Mouse (Mus musculus): ENCODE measurements around the gene Fsip1. TPM values are rescaled to one million over a fixed set of nuclear protein-coding genes. Genes with fewer than 3 reads are reported as not detected.
"Not testable (repeated sequence)": the region's sequence is repeated elsewhere in the genome, so short reads cannot be mapped to it uniquely, and the experiment has no call there.

Fsip1 gene
- polyA plus RNA-seq, 1 experiment from 2014 or later = 2.5 TPM

DNA sequence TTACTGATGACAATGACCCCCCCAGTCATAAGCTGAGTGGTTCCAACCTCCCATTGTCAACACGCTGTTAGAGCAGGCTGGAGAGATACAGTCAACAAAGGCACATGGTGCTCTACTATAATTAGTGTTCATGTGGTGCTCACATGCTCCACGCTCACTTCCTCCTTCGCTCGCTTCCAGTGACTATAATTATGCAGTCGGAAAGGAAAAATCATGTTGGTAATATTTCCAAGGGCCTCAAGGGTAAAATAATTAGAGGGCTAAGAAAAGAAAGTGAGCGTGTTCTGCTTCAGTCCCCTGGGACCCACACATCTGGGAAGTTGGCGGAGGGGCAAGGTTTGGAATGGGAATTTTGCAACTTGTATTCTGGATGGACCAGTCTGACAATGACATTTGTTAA, 38.7 kb upstream of the Fsip1 start:
- DNase-seq (ENCODE audit: low spot score) = no peak
- Histone ChIP-seq H3K27ac (no peak overlapping the region), H3K4me3 (replicated peaks; ENCODE audit: low read length) (no peak overlapping the region), H3K4me1 (replicated peaks; ENCODE audit: control insufficient read depth, insufficient read depth, low read length) (peaks cover 4% of the 10 kb centered on the region; the same call in 1 of the 2 replicates), H3K9me3 (ENCODE audit: control insufficient read depth, low read length) (0 out of 2 replicates have a peak, but pooled peaks cover 3% of the 10 kb centered on the region), H3K27me3 (ENCODE audit: control insufficient read depth, insufficient read depth, low read length) (no peaks in the 10 kb centered on the region), H3K9ac (no peak overlapping the region), H3K4me2 (replicated peaks) (no peak overlapping the region), H3K36me3 (replicated peaks; ENCODE audit: control insufficient read depth, insufficient read depth) (no peaks in the 10 kb centered on the region)
- ATAC-seq (ENCODE audit: low FRiP score) = no peak
- WGBS = 72% methylated on average over 7 of the region's 7 CpGs

DNA sequence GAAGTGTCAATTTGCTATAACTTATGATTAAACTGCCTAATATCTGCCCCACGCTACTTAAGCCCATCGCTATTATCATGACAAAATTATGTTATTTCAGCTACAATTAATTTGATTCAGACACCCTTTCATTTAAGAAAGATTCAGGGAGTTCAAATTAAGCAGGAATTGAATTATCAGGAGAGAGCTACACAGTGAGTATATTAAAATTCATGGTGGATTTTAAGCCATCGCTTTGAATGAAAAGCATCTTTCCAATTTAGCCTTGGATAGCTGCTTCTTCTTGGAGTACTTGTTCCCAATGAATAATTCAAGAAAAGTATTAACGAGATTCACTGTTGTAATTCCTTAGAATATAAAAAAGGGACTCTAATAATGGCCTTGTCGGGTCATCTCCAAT, 36.8 kb upstream of the Fsip1 start:
- WGBS = 59% methylated on average over 5 of the region's 5 CpGs
- H3K4me3 ChIP-seq (replicated peaks; ENCODE audit: low read length) = no peak overlapping the region
- no peak for ATAC-seq (ENCODE audit: low FRiP score)
- 0 out of 2 replicates have a peak, but pooled peaks cover 3% of the 10 kb centered on the region for H3K9me3 ChIP-seq (ENCODE audit: control insufficient read depth, low read length)
- DNase-seq (ENCODE audit: low spot score) = no peak
- no peaks in the 10 kb centered on the region for H3K36me3 ChIP-seq (replicated peaks; ENCODE audit: control insufficient read depth, insufficient read depth)
- peaks cover 3% of the 10 kb centered on the region; the same call in 1 of the 2 replicates for H3K4me1 ChIP-seq (replicated peaks; ENCODE audit: control insufficient read depth, insufficient read depth, low read length)
- H3K9ac ChIP-seq = no peak overlapping the region
- peak overlapping the region; percentile 14; the same call in 1 of the 2 replicates for H3K27ac ChIP-seq
- H3K4me2 ChIP-seq (replicated peaks) = no peak overlapping the region
- no peaks in the 10 kb centered on the region for H3K27me3 ChIP-seq (ENCODE audit: control insufficient read depth, insufficient read depth, low read length)

DNA sequence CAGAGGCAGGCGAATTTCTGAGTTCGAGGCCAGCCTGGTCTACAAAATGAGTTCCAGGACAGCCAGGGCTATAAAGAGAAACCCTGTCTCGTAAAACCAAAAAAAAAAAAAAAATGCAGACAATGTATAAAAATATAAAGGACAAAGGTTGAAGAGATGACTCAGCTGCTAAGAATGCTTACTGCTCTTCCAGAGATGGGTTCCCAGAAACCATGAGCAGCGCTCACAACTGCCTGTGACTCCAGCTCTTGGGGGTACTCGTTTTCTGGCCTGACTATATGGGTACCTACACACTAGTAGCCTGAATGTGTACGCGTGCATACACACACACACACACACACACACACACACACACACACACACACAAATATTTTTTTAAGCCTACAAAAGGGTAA, 32.3 kb upstream of the Fsip1 start:
- not testable (repeated sequence) for H3K4me3 ChIP-seq (replicated peaks; ENCODE audit: low read length); H3K27me3 ChIP-seq (ENCODE audit: control insufficient read depth, insufficient read depth, low read length); H3K36me3 ChIP-seq (replicated peaks; ENCODE audit: control insufficient read depth, insufficient read depth); H3K27ac ChIP-seq; DNase-seq (ENCODE audit: low spot score); ATAC-seq (ENCODE audit: low FRiP score); H3K4me1 ChIP-seq (replicated peaks; ENCODE audit: control insufficient read depth, insufficient read depth, low read length); H3K9me3 ChIP-seq (ENCODE audit: control insufficient read depth, low read length); H3K4me2 ChIP-seq (replicated peaks); H3K9ac ChIP-seq
- WGBS = 90% methylated on average over 7 of the region's 7 CpGs

DNA sequence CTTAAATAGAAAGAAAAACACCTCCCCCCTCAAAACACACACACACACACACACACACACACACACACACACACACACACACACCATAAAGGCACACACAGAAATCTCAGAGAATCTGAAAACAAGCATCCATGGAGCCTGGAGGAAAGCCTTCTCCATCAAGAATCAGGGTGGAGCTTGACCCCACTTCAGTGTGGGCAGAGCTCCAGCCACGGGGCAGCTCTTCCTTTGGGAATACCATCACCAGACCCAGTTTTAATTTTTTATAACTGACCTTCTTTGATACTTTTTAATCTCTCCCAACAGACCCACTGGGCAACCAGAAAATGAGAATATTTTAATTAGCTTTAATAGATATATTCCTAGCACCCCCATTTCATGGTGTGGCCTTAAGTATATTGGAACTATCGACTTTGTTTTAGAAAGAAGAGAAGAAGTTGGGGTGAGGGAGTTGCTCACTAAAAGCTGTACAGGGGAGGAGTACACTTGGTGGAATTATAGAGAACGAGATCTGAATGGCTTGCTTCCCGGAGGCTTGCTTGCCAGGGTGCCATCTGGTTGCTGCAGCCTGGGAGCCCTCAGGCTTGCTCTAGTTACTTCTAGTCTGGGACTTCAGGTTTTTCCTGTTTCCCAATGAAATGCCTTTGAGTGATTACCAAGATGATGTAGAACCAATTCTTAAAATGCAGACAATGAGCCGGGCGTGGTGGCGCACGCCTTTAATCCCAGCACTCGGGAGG, 31.7 kb upstream of the Fsip1 start:
- WGBS = 92% methylated on average over 9 of the region's 9 CpGs

DNA sequence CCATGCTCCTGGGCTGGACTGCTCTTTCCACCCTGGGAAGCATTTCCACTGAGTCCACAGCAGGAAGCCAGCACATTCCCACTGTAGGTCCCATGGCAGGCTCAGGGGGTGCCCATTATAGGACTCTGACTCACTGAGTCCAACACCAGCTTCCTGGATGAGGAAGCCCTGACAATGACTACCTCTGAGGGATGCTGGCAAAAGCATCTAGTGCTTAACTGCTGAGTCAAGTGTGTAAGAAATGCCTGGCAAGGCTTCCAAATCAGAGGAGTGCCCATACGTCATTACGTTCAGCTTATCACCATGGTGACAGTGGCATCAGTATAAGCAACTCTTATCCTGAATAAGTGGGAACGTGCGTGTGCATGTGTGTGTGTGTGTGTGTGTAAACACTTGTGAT, 30.9 kb upstream of the Fsip1 start:
- H3K4me2 ChIP-seq (replicated peaks) = no peak overlapping the region
- no peaks in the 10 kb centered on the region for H3K36me3 ChIP-seq (replicated peaks; ENCODE audit: control insufficient read depth, insufficient read depth)
- no peaks in the 10 kb centered on the region for H3K4me1 ChIP-seq (replicated peaks; ENCODE audit: control insufficient read depth, insufficient read depth, low read length)
- H3K4me3 ChIP-seq (replicated peaks; ENCODE audit: low read length) = no peak overlapping the region
- no peaks in the 10 kb centered on the region for H3K27me3 ChIP-seq (ENCODE audit: control insufficient read depth, insufficient read depth, low read length)
- 0 out of 2 replicates have a peak, but pooled peaks cover 3% of the 10 kb centered on the region for H3K9me3 ChIP-seq (ENCODE audit: control insufficient read depth, low read length)
- 76% methylated on average over 4 of the region's 4 CpGs for WGBS
- ATAC-seq (ENCODE audit: low FRiP score) (no peak), DNase-seq (ENCODE audit: low spot score) (no peak)
- no peak overlapping the region for H3K27ac ChIP-seq
- H3K9ac ChIP-seq = no peak overlapping the region

More for the DNA sequence above, 31.7 kb upstream of the Fsip1 start:
- H3K9me3 ChIP-seq (ENCODE audit: control insufficient read depth, low read length) = 0 out of 2 replicates have a peak, but pooled peaks cover 3% of the 10 kb centered on the region
- ATAC-seq (ENCODE audit: low FRiP score) (no peak), DNase-seq (ENCODE audit: low spot score) (no peak)
- no peak overlapping the region for H3K4me3 ChIP-seq (replicated peaks; ENCODE audit: low read length)
- no peak overlapping the region for H3K27ac ChIP-seq
- H3K27me3 ChIP-seq (ENCODE audit: control insufficient read depth, insufficient read depth, low read length) = no peaks in the 10 kb centered on the region
- H3K9ac ChIP-seq = no peak overlapping the region
- no peaks in the 10 kb centered on the region for H3K36me3 ChIP-seq (replicated peaks; ENCODE audit: control insufficient read depth, insufficient read depth)
- no peak overlapping the region for H3K4me2 ChIP-seq (replicated peaks)
- H3K4me1 ChIP-seq (replicated peaks; ENCODE audit: control insufficient read depth, insufficient read depth, low read length) = no peaks in the 10 kb centered on the region

DNA sequence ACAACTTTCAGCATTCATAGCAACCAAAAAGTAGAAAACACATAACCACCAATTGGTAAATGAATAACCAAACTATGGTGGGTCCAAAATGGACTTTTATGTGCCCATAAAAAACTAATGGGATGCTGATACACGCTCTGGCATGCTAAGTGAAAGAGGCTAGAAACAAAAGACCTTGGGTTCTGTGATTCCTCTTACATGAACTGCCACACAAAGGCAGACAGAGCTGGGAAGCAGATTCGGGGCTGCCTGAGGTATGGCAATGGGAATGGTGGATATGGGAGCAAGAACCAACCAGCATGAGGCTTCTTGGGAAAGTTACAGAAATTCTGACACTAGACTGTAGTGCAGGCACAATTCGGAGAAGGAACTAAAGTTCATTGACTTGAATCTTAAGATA, 25.7 kb upstream of the Fsip1 start:
- Histone ChIP-seq H3K9ac (no peak overlapping the region), H3K4me2 (replicated peaks) (no peak overlapping the region), H3K4me3 (replicated peaks; ENCODE audit: low read length) (no peak overlapping the region), H3K4me1 (replicated peaks; ENCODE audit: control insufficient read depth, insufficient read depth, low read length) (no peaks in the 10 kb centered on the region), H3K27me3 (ENCODE audit: control insufficient read depth, insufficient read depth, low read length) (no peaks in the 10 kb centered on the region), H3K9me3 (ENCODE audit: control insufficient read depth, low read length) (no peaks in the 10 kb centered on the region), H3K27ac (no peak overlapping the region), H3K36me3 (replicated peaks; ENCODE audit: control insufficient read depth, insufficient read depth) (no peaks in the 10 kb centered on the region)
- ATAC-seq (ENCODE audit: low FRiP score) (no peak), DNase-seq (ENCODE audit: low spot score) (no peak)
- 81% methylated on average over 3 of the region's 3 CpGs for WGBS

DNA sequence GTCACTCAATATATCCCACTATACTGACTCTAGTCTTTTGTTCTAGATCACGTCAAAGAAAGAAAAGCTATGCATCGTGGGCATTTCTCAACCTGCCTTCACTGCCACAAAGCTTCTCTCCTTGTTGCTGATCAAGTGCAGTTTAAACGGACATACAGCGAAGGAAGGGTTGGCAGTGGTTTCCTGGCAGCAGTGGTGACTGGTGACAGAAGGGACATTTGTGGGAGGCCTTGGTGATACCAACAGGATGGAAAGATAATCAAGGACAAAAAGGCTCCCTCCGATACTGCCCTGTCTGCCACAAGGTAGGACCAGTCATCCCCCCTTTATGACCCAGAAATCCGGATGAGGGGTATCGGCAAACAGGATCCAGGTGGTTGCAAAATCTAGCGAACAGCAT, 21.5 kb upstream of the Fsip1 start:
- Histone ChIP-seq H3K27me3 (ENCODE audit: control insufficient read depth, insufficient read depth, low read length) (no peaks in the 10 kb centered on the region), H3K4me2 (replicated peaks) (no peak overlapping the region), H3K9me3 (ENCODE audit: control insufficient read depth, low read length) (no peaks in the 10 kb centered on the region), H3K9ac (no peak overlapping the region), H3K4me3 (replicated peaks; ENCODE audit: low read length) (no peak overlapping the region), H3K36me3 (replicated peaks; ENCODE audit: control insufficient read depth, insufficient read depth) (no peaks in the 10 kb centered on the region), H3K27ac (no peak overlapping the region), H3K4me1 (replicated peaks; ENCODE audit: control insufficient read depth, insufficient read depth, low read length) (no peaks in the 10 kb centered on the region)
- ATAC-seq (ENCODE audit: low FRiP score) (no peak), DNase-seq (ENCODE audit: low spot score) (no peak)
- WGBS = 93% methylated on average over 8 of the region's 8 CpGs

DNA sequence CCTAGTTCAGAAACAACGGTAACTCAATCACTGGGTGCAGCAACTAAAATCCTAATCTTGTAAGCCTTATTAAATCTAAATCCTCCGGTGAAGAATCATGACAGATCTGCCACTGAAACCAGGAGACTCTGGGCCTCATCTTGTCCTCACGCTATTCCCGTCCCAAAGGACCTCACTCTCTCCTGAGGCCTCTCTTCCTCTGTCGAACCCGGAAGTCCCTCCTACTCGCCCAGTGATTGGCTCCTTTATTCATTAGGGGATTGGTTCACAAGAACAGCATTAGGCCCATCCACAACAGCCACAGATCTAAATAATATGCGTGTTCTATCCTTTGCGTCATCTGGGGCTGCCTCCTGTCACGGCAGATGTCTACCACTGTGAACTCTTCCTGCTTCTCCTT, 14.8 kb upstream of the Fsip1 start:
- WGBS = 86% methylated on average over 10 of the region's 10 CpGs

DNA sequence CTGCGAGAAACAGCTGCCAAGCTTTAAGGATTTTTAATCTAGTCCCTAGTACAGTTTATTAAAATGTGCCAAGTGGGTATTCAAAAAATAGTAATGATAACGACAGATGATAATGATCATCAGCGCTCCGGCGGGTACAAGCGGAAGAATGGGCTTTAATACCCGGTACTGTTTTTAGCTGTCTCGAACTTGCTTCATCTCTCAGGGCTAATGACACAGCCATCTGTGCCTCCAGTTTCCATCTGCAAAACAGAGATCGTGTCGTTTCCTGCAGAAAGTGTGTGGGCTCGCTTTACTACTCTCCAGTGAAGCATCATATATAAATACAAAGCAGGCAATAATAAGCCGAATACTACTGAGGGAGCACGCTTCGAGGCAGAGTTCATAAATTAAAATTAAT, 13.4 kb upstream of the Fsip1 start:
- Histone ChIP-seq H3K4me1 (replicated peaks; ENCODE audit: control insufficient read depth, insufficient read depth, low read length) (no peaks in the 10 kb centered on the region), H3K27me3 (ENCODE audit: control insufficient read depth, insufficient read depth, low read length) (no peaks in the 10 kb centered on the region), H3K4me2 (replicated peaks) (no peak overlapping the region), H3K4me3 (replicated peaks; ENCODE audit: low read length) (no peak overlapping the region), H3K9ac (no peak overlapping the region), H3K9me3 (ENCODE audit: control insufficient read depth, low read length) (no peaks in the 10 kb centered on the region), H3K27ac (no peak overlapping the region), H3K36me3 (replicated peaks; ENCODE audit: control insufficient read depth, insufficient read depth) (no peaks in the 10 kb centered on the region)
- ATAC-seq (ENCODE audit: low FRiP score) (0 out of 2 replicates have a peak, but pooled peaks have one; percentile 27), DNase-seq (ENCODE audit: low spot score) (peak; percentile 40)
- WGBS = 61% methylated on average over 14 of the region's 14 CpGs

More for the DNA sequence above, 14.8 kb upstream of the Fsip1 start:
- no peak overlapping the region for H3K4me3 ChIP-seq (replicated peaks; ENCODE audit: low read length)
- no peak for DNase-seq (ENCODE audit: low spot score)
- no peak overlapping the region for H3K9ac ChIP-seq
- H3K27ac ChIP-seq = no peak overlapping the region
- ATAC-seq (ENCODE audit: low FRiP score) = no peak
- H3K4me1 ChIP-seq (replicated peaks; ENCODE audit: control insufficient read depth, insufficient read depth, low read length) = no peaks in the 10 kb centered on the region
- no peaks in the 10 kb centered on the region for H3K9me3 ChIP-seq (ENCODE audit: control insufficient read depth, low read length)
- H3K36me3 ChIP-seq (replicated peaks; ENCODE audit: control insufficient read depth, insufficient read depth) = no peaks in the 10 kb centered on the region
- H3K27me3 ChIP-seq (ENCODE audit: control insufficient read depth, insufficient read depth, low read length) = no peaks in the 10 kb centered on the region
- no peak overlapping the region for H3K4me2 ChIP-seq (replicated peaks)

DNA sequence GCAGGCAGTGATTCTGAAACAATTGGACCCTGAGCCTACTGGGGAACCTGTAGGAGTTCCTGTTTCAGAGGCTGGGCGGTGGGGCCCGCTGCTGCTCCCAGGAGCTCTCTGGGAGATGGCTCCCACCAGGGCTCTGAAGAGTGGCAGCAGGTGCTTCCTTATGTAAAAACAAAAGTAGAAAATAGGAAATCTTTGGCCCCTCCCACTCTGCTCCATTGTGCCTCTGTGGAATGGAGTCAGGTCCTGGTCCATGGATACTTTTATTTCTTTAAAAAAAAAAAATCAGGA, 7.1 kb upstream of the Fsip1 start:
- Histone ChIP-seq H3K4me3 (replicated peaks; ENCODE audit: low read length) (no peak overlapping the region), H3K4me1 (replicated peaks; ENCODE audit: control insufficient read depth, insufficient read depth, low read length) (no peaks in the 10 kb centered on the region), H3K9me3 (ENCODE audit: control insufficient read depth, low read length) (no peaks in the 10 kb centered on the region), H3K27me3 (ENCODE audit: control insufficient read depth, insufficient read depth, low read length) (no peaks in the 10 kb centered on the region), H3K27ac (no peak overlapping the region), H3K4me2 (replicated peaks) (no peak overlapping the region), H3K36me3 (replicated peaks; ENCODE audit: control insufficient read depth, insufficient read depth) (no peaks in the 10 kb centered on the region), H3K9ac (no peak overlapping the region)
- ATAC-seq (ENCODE audit: low FRiP score) (no peak), DNase-seq (ENCODE audit: low spot score) (no peak)
- WGBS = 32% methylated on average over 2 of the region's 2 CpGs
